Comparison of ENCODE assay signal across 12 mouse cellular contexts in the genomic region with DNA sequence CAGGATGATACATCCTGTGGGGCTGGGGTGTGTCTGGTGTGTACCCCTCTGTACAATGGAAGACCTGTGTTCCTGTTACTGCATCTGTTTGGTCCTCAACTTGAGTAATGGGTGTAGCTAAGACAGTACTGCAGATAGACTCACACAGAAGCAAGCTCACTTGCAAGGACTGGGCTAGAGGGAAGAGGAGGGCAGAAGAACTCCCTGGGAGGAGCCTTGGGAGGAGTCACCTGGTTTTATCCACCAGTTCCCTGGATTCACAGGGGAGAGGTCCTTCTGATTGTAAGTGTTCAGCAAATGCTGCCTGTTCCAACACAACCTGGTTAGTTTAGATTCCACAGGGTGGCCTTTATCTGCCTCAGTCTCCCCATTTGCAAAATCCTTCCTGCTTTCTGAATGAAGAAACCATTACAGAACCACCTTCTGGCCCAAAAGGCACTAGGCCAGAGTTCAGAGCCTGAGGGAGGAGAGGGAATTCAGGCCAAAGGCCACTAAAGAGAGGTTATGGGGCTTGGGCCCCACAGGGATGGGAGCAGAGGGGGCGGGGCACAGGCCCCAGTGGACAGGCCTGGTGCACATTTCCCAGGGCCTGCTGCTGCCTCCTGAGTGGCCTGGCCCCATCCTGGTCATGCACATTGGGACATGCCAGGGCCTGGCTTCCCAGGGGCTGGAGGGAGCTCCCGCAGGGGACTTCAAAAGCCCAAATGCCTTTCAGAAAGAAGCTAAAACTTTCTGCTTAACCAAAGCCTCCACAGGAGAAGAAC. TPM values are rescaled to one million over a fixed set of nuclear protein-coding genes. Genes with fewer than 3 reads are reported as not detected.
DNase-seq lines count a peak whose midpoint lies in the region; ATAC-seq and TF ChIP-seq lines count a peak whose summit lies in the region.
"Had no signal": no experiment of that assay in that cellular context is flagged by ENCODE, and none has a peak within 500 bp of the region (broad histone marks: within the 10 kb centered on the region; RNA-seq: fewer than 3 reads in every experiment).

No protein-coding gene starts in this region.

- H3K27ac ChIP-seq in neural tube, embryonic 11.5 days (ENCODE audit: low read depth, low read length), result 0 out of 2 replicates have a peak overlapping the region, but pooled peaks have one; percentile 21
- H3K27ac ChIP-seq in hindbrain, postnatal 0 days, result peak overlapping the region; percentile 38; the same call in 1 of the 2 replicates
- H3K27ac ChIP-seq in stomach, embryonic 15.5 days, result peak overlapping the region; percentile 40; the same call in 1 of the 2 replicates
- H3K27ac ChIP-seq: heart, embryonic 13.5 days; liver, embryonic 15.5 days had no signal

- H3K27me3 ChIP-seq in neural tube, embryonic 11.5 days (ENCODE audit: control insufficient read depth, insufficient read depth, low read length), result no peaks in the 10 kb centered on the region
- H3K27me3 ChIP-seq in hindbrain, postnatal 0 days (ENCODE audit: insufficient read depth, low read length), result no peaks in the 10 kb centered on the region
- H3K27me3 ChIP-seq in stomach, embryonic 15.5 days (replicated peaks), result peaks cover 10% of the 10 kb centered on the region

- H3K9me3 ChIP-seq in neural tube, embryonic 11.5 days (ENCODE audit: control insufficient read depth, low read length), result no peaks in the 10 kb centered on the region
- no peaks in the 10 kb centered on the region for H3K9me3 ChIP-seq in hindbrain, postnatal 0 days (ENCODE audit: low read length)
- H3K9me3 ChIP-seq in stomach, embryonic 15.5 days, result no peaks in the 10 kb centered on the region
- H3K9me3 ChIP-seq: heart, embryonic 13.5 days; liver, embryonic 15.5 days had no signal

- 0 out of 2 replicates have a peak overlapping the region, but pooled peaks have one; percentile 18 for H3K9ac ChIP-seq in neural tube, embryonic 11.5 days (ENCODE audit: low read length)
- H3K9ac ChIP-seq in hindbrain, postnatal 0 days (replicated peaks; ENCODE audit: low read length), result no peak overlapping the region
- H3K9ac ChIP-seq in stomach, embryonic 15.5 days, result no peak overlapping the region
- H3K9ac ChIP-seq: heart, embryonic 13.5 days; liver, embryonic 15.5 days had no signal

- no peaks in the 10 kb centered on the region for H3K36me3 ChIP-seq in neural tube, embryonic 11.5 days (ENCODE audit: control insufficient read depth, insufficient read depth, low read length)
- no peaks in the 10 kb centered on the region for H3K36me3 ChIP-seq in hindbrain, postnatal 0 days (ENCODE audit: insufficient read depth, low read length)
- H3K36me3 ChIP-seq in stomach, embryonic 15.5 days, result no peaks in the 10 kb centered on the region
- H3K36me3 ChIP-seq: heart, embryonic 13.5 days; liver, embryonic 15.5 days had no signal

- DNase-seq in adrenal gland, postnatal 14 days, result peak; percentile 69
- no peak for DNase-seq in adrenal gland, postnatal 4 days (ENCODE audit: low spot score in 2 of 2)
- no peak for DNase-seq in neural tube, embryonic 11.5 days (ENCODE audit: low spot score)
- no peak for DNase-seq in neural tube, embryonic 10.5 days (ENCODE audit: extremely low spot score, low spot score)
- DNase-seq in hindbrain, postnatal 0 days (ENCODE audit: low spot score), result no peak
- DNase-seq in frontal cortex, postnatal 36 days (ENCODE audit: low spot score in 2 of 2), result no peak
- DNase-seq: cerebellum, adult 11 months; retina, postnatal 1 day had no signal

- no peak overlapping the region for H3K4me3 ChIP-seq in neural tube, embryonic 11.5 days (ENCODE audit: low read depth, low read length)
- no peak overlapping the region for H3K4me3 ChIP-seq in hindbrain, postnatal 0 days (ENCODE audit: low read length)
- H3K4me3 ChIP-seq in stomach, embryonic 15.5 days (replicated peaks), result no peak overlapping the region
- H3K4me3 ChIP-seq: heart, embryonic 13.5 days; liver, embryonic 15.5 days had no signal

- no peak overlapping the region for H3K4me2 ChIP-seq in neural tube, embryonic 11.5 days (ENCODE audit: low read depth)
- H3K4me2 ChIP-seq in hindbrain, postnatal 0 days (ENCODE audit: low read depth, low read length), result no peak overlapping the region
- H3K4me2 ChIP-seq in stomach, embryonic 15.5 days, result no peak overlapping the region
- H3K4me2 ChIP-seq: heart, embryonic 13.5 days; liver, embryonic 15.5 days had no signal

- WGBS in neural tube, embryonic 11.5 days, result 15% methylated on average over 2 of the region's 2 CpGs
- 29% methylated on average over 2 of the region's 2 CpGs for WGBS in hindbrain, postnatal 0 days
- WGBS in stomach, embryonic 15.5 days, result 31% methylated on average over 2 of the region's 2 CpGs

- peaks cover 19% of the 10 kb centered on the region for H3K4me1 ChIP-seq in neural tube, embryonic 11.5 days (ENCODE audit: control insufficient read depth, insufficient read depth, low read length)
- peaks cover 10% of the 10 kb centered on the region for H3K4me1 ChIP-seq in hindbrain, postnatal 0 days (ENCODE audit: insufficient read depth, low read length)
- H3K4me1 ChIP-seq in stomach, embryonic 15.5 days, result peaks cover 19% of the 10 kb centered on the region

- TF ChIP-seq CTCF in hindbrain, postnatal 0 days (IDR thresholded peaks at IDR 0.05; ENCODE audit: low read depth), result no peak

- ATAC-seq in neural tube, embryonic 11.5 days (ENCODE audit: insufficient read depth, low FRiP score, low TSS enrichment), result no peak
- no peak for ATAC-seq in hindbrain, postnatal 0 days
- ATAC-seq in stomach, embryonic 15.5 days (ENCODE audit: insufficient read depth, low FRiP score, low read depth), result 0 out of 2 replicates have a peak, but pooled peaks have one; percentile 31
- no peak for ATAC-seq in cerebellum, adult (ENCODE audit: insufficient number of reproducible peaks, low FRiP score, low TSS enrichment)

RNA-seq across cellular contexts. Expression of a gene that starts 7.8 kb away (rescaled TPM):
- 18.7 and 22.0 TPM in 2 replicates for total RNA-seq in adrenal gland, postnatal 14 days (2021)
- 10 to 100 TPM; 39.4 to 41.8 TPM for total RNA-seq in adrenal gland, postnatal 4 days (2021)
- polyA plus RNA-seq in neural tube, embryonic 11.5 days (2014; fragmentation: Nextera tagmentation; extraction: Ambion mirVana), result 40.6 and 40.7 TPM in 2 replicates
- total RNA-seq in hindbrain, postnatal 0 days (2014; rRNA removed), result 73.6 and 74.8 TPM in 2 replicates
- 22.2 and 22.3 TPM in 2 replicates for polyA plus RNA-seq in hindbrain, postnatal 0 days (2015; fragmentation: Nextera tagmentation; extraction: Ambion mirVana)
- 9.3 and 9.6 TPM in 2 replicates for polyA plus RNA-seq in stomach, embryonic 15.5 days (2015; fragmentation: Nextera tagmentation; extraction: Ambion mirVana)
